ENCODE assay signal across 8 mouse cellular contexts in genomic region chr6:31150416-31150815, GRCm38 (mm10).
"Had no signal": no experiment of that assay in that cellular context is flagged by ENCODE, and none has a peak within 500 bp of the region (broad histone marks: within the 10 kb centered on the region; RNA-seq: fewer than 3 reads in every experiment).

No protein-coding gene starts in this region.

- ATAC-seq: lung, postnatal 0 days had no signal

- DNase-seq: kidney, postnatal 25 days; layer of hippocampus, adult 9-11 months; lung, adult 2 months; lung, postnatal 36 days; midbrain, embryonic 14.5 days; thymus, adult 18-20 months; thymus, postnatal 14 days had no signal
